Mouse (Mus musculus) embryonic facial prominence, embryonic 11.5 days (tissue): ENCODE data around the gene Tmod1. TPM values are rescaled to one million over a fixed set of nuclear protein-coding genes. Genes with fewer than 3 reads are reported as not detected.

Experiments
- ATAC-seq: fragments of 200-750 bp; cut with Nextera tagmentation; replicated peaks from 2 replicates; pipeline ENCODE4 v1.8.0; 2017; ENCODE audit warnings: low read depth; ENCODE audit not compliant: insufficient number of reproducible peaks, low FRiP score, low TSS enrichment
- DNase-seq: peaks from one replicate; pipeline ENCODE4 v3.0.0-alpha.2; 2015; ENCODE audit warnings: low spot score
- H3K27ac ChIP-seq: fragments of 300-500 bp; sonication (generic); replicated peaks from 2 replicates; pipeline ENCODE4 v1.5.1; 2014; ENCODE audit warnings: mild to moderate bottlenecking, low read depth, low read length, control low read depth
- H3K27me3 ChIP-seq: fragments of 300-500 bp; sonication (generic); 2 replicates; pipeline ENCODE4 v1.6.1; 2014; ENCODE audit warnings: mild to moderate bottlenecking, low read length, moderate library complexity, mixed read lengths; ENCODE audit not compliant: control insufficient read depth, insufficient read depth
- H3K36me3 ChIP-seq: fragments of 300-500 bp; sonication (generic); replicated peaks from 2 replicates; pipeline ENCODE4 v1.6.1; 2014; ENCODE audit warnings: low read depth, mild to moderate bottlenecking, low read length, moderate library complexity, mixed read lengths; ENCODE audit not compliant: control insufficient read depth, insufficient read depth
- H3K4me1 ChIP-seq: fragments of 300-500 bp; sonication (generic); 2 replicates; pipeline ENCODE4 v1.6.1; 2014; ENCODE audit warnings: low read length, mixed read lengths; ENCODE audit not compliant: control insufficient read depth, insufficient read depth
- H3K4me2 ChIP-seq: fragments of 300-500 bp; sonication (generic); 2 replicates; pipeline ENCODE4 v1.6.1; 2014; ENCODE audit warnings: low read depth, mild to moderate bottlenecking, control low read depth, low read length, moderate library complexity
- H3K4me3 ChIP-seq: fragments of 300-500 bp; sonication (generic); 2 replicates; pipeline ENCODE4 v1.5.1; 2014; ENCODE audit warnings: low read depth, low read length, control low read depth
- H3K9ac ChIP-seq: fragments of 300-500 bp; sonication (generic); replicated peaks from 2 replicates; pipeline ENCODE4 v1.6.1; 2014; ENCODE audit warnings: mild to moderate bottlenecking, control low read depth, low read length
- H3K9me3 ChIP-seq: fragments of 300-500 bp; sonication (generic); replicated peaks from 2 replicates; pipeline ENCODE4 v1.6.1; 2016; ENCODE audit warnings: mild to moderate bottlenecking, low read length, inconsistent platforms, mixed read lengths; ENCODE audit not compliant: control insufficient read depth
- WGBS: fragments of 180-500 bp; shearing (Covaris S2); extraction: QIAGEN DNeasy Blood & Tissue Kit; methylation state at CpG from one replicate; pipeline ENCODE4 v1.1.7; 2014; 5-methylcytosine and 5-hydroxymethylcytosine counted together
- polyA plus RNA-seq: library from polyadenylated mRNA; unstranded; fragments of >200 nt; fragmentation: Nextera tagmentation; extraction: Ambion mirVana; gene quantifications from 2 replicates; pipeline ENCODE4 v1.2.1, GENCODE M21; 2014

The Tmod1 gene
- polyA plus RNA-seq, 1 experiment from 2014 or later, result 4.8 TPM

DNA sequence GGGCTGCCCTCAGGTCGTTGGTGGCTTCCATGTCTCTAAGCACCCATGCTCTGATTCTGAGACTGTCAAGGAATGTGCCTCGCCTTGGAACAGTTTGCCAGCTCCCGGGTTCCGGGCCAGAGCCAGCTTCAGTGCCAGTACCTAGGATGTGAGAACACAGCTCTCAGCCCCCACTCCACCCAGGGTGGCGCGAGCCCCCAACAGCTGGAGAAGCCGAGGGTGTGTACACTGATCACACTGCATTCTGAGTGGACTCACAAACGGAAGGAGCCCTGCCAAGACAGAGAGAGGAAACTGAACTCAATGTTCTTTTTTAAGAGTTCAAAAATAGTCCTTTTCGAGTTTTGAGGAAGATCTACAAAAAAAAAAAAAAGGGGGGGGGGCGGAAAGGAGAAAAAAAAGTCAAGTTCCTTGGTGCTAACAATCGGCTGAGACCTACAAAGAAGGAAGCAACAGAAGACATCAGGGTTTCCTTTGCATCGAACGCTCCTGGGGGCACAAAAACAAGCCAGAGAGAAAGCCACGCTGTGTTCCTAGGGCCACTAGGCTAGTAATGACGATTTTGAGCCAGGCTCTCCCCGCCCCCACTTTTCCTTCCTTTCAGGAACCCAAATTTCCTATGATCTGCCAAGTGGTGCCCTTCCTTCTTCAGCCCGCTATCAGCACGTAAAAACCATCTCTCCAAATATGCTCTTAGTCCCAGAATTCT is 48.1 kb downstream of the Tmod1 start:
- no peak for DNase-seq
- Histone ChIP-seq H3K9me3 (no peaks in the 10 kb centered on the region), H3K4me2 (no peak overlapping the region), H3K27me3 (no peaks in the 10 kb centered on the region), H3K27ac (no peak overlapping the region), H3K4me1 (no peaks in the 10 kb centered on the region), H3K9ac (no peak overlapping the region), H3K4me3 (no peak overlapping the region), H3K36me3 (no peaks in the 10 kb centered on the region)
- WGBS, result 82% methylated on average over 17 of the region's 18 CpGs
- ATAC-seq, result no peak

DNA sequence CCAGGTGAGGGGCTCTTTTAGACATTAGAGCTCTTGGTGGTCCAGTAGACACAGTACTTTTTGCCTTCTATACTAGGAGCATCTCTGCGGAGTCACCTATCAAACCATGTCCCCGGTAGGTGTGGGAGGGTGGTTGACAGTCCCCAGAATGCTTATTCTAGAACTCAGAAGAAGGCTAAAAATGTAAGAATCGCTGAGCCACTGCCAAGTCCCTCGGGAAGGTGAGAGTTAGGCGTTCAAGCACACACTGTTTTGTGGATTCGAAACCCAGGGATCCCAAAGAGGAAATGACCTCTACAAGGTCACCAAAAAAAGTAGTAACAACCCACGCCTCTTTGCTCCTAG is 48.7 kb downstream of the Tmod1 start:
- Histone ChIP-seq H3K27ac (no peak overlapping the region), H3K4me3 (no peak overlapping the region), H3K9ac (no peak overlapping the region), H3K4me2 (no peak overlapping the region), H3K9me3 (no peaks in the 10 kb centered on the region), H3K36me3 (no peaks in the 10 kb centered on the region), H3K4me1 (no peaks in the 10 kb centered on the region), H3K27me3 (no peaks in the 10 kb centered on the region)
- ATAC-seq (no peak), DNase-seq (no peak)
- 71% methylated on average over 7 of the region's 7 CpGs for WGBS

- Histone ChIP-seq H3K9ac (no peak overlapping the region), H3K4me3 (no peak overlapping the region), H3K27me3 (no peaks in the 10 kb centered on the region), H3K27ac (no peak overlapping the region), H3K9me3 (no peaks in the 10 kb centered on the region), H3K4me1 (no peaks in the 10 kb centered on the region), H3K4me2 (no peak overlapping the region), H3K36me3 (no peaks in the 10 kb centered on the region)
- ATAC-seq (no peak), DNase-seq (no peak)
- 56% methylated on average over 5 of the region's 5 CpGs for WGBS
Measured at GRCm38 (mm10) chr4:46087852-46088251, 49.1 kb downstream of the Tmod1 start.

GRCm38 (mm10) chr4:46089524-46090125 is 50.9 kb downstream of the Tmod1 start:
- no peaks in the 10 kb centered on the region for H3K36me3 ChIP-seq
- H3K4me2 ChIP-seq, result no peak overlapping the region
- H3K27me3 ChIP-seq, result no peaks in the 10 kb centered on the region
- WGBS, result 83% methylated on average over 14 of the region's 14 CpGs
- H3K4me1 ChIP-seq, result no peaks in the 10 kb centered on the region
- no peak overlapping the region for H3K9ac ChIP-seq
- ATAC-seq (no peak), DNase-seq (no peak)
- no peak overlapping the region for H3K4me3 ChIP-seq
- H3K9me3 ChIP-seq, result no peaks in the 10 kb centered on the region
- no peak overlapping the region for H3K27ac ChIP-seq

- Histone ChIP-seq H3K4me3 (no peak overlapping the region), H3K27me3 (no peaks in the 10 kb centered on the region; the same call in 1 of the 2 replicates), H3K9ac (no peak overlapping the region), H3K36me3 (no peaks in the 10 kb centered on the region), H3K27ac (no peak overlapping the region), H3K9me3 (no peaks in the 10 kb centered on the region), H3K4me1 (no peaks in the 10 kb centered on the region), H3K4me2 (no peak overlapping the region)
- DNase-seq (no peak), ATAC-seq (no peak)
- 84% methylated on average over 5 of the region's 5 CpGs for WGBS
Measured at GRCm38 (mm10) chr4:46092429-46093076, 53.8 kb downstream of the Tmod1 start.

GRCm38 (mm10) chr4:46094916-46095825 is 56.4 kb downstream of the Tmod1 start:
- ATAC-seq (no peak), DNase-seq (no peak)
- no peak overlapping the region for H3K9ac ChIP-seq
- WGBS, result 60% methylated on average over 15 of the region's 15 CpGs
- H3K27ac ChIP-seq, result no peak overlapping the region
- no peak overlapping the region for H3K4me3 ChIP-seq
- no peaks in the 10 kb centered on the region for H3K36me3 ChIP-seq
- no peak overlapping the region for H3K4me2 ChIP-seq
- H3K27me3 ChIP-seq, result no peaks in the 10 kb centered on the region; the same call in 1 of the 2 replicates
- no peaks in the 10 kb centered on the region for H3K9me3 ChIP-seq
- H3K4me1 ChIP-seq, result no peaks in the 10 kb centered on the region

GRCm38 (mm10) chr4:46095826-46096159 is 57.1 kb downstream of the Tmod1 start:
- Histone ChIP-seq H3K4me1 (no peaks in the 10 kb centered on the region), H3K9me3 (no peaks in the 10 kb centered on the region), H3K27me3 (no peaks in the 10 kb centered on the region; the same call in 1 of the 2 replicates), H3K4me3 (no peak overlapping the region), H3K9ac (no peak overlapping the region), H3K27ac (no peak overlapping the region), H3K4me2 (no peak overlapping the region), H3K36me3 (no peaks in the 10 kb centered on the region)
- ATAC-seq (no peak), DNase-seq (no peak)
- WGBS, result 98% methylated on average over 3 of the region's 3 CpGs
